Mouse (Mus musculus): ENCODE measurements around the gene Selenoo. TPM values are rescaled to one million over a fixed set of nuclear protein-coding genes. Genes with fewer than 3 reads are reported as not detected.
A peak's percentile ranks its signal among the peaks of the same experiment; 100 is the strongest.

Selenoo gene
- polyA plus RNA-seq, 1 experiment = 9.2 TPM

GRCm38 (mm10) chr15:89106976-89107375, 18.1 kb downstream of the Selenoo start:
- Histone ChIP-seq H3K27ac (ENCODE audit: insufficient read depth, low read length) (no peak overlapping the region), H3K9ac (ENCODE audit: low read depth, poor library complexity, severe bottlenecking) (no peak overlapping the region), H3K4me1 (ENCODE audit: control insufficient read depth, insufficient read depth, low read length) (no peaks in the 10 kb centered on the region), H3K4me3 (ENCODE audit: low read depth, low read length) (no peak overlapping the region), H3K27me3 (ENCODE audit: control insufficient read depth, insufficient read depth, low read length, poor library complexity, severe bottlenecking) (no peaks in the 10 kb centered on the region), H3K9me3 (replicated peaks; ENCODE audit: control insufficient read depth, insufficient read depth, low read length, poor library complexity, severe bottlenecking) (no peaks in the 10 kb centered on the region), H3K36me3 (ENCODE audit: control insufficient read depth, insufficient read depth, low read length, poor library complexity, severe bottlenecking) (peaks cover 36% of the 10 kb centered on the region)
- TF ChIP-seq POLR2A (IDR thresholded peaks at IDR 0.05; ENCODE audit: insufficient read depth, low read length) (no peak), EP300 (IDR thresholded peaks at IDR 0.05; ENCODE audit: insufficient read depth, low read depth, low read length) (no peak), CTCF (IDR thresholded peaks at IDR 0.05; ENCODE audit: low read depth, low read length) (no peak)

- Histone ChIP-seq H3K9me3 (replicated peaks; ENCODE audit: control insufficient read depth, insufficient read depth, low read length, poor library complexity, severe bottlenecking) (no peaks in the 10 kb centered on the region), H3K4me3 (ENCODE audit: low read depth, low read length) (no peak overlapping the region), H3K9ac (ENCODE audit: low read depth, poor library complexity, severe bottlenecking) (no peak overlapping the region), H3K4me1 (ENCODE audit: control insufficient read depth, insufficient read depth, low read length) (no peaks in the 10 kb centered on the region), H3K36me3 (ENCODE audit: control insufficient read depth, insufficient read depth, low read length, poor library complexity, severe bottlenecking) (peaks cover 30% of the 10 kb centered on the region), H3K27me3 (ENCODE audit: control insufficient read depth, insufficient read depth, low read length, poor library complexity, severe bottlenecking) (no peaks in the 10 kb centered on the region), H3K27ac (ENCODE audit: insufficient read depth, low read length) (no peak overlapping the region)
- peak; percentile 43 for TF ChIP-seq CTCF (IDR thresholded peaks at IDR 0.05; ENCODE audit: low read depth, low read length)
- no peak for TF ChIP-seq POLR2A (IDR thresholded peaks at IDR 0.05; ENCODE audit: insufficient read depth, low read length)
These were observed 21.3 kb downstream of the Selenoo start for GRCm38 (mm10) chr15:89110147-89110546.

- H3K27me3 ChIP-seq (ENCODE audit: control insufficient read depth, insufficient read depth, low read length, poor library complexity, severe bottlenecking) = no peaks in the 10 kb centered on the region
- H3K27ac ChIP-seq (ENCODE audit: insufficient read depth, low read length) = no peak overlapping the region
- no peaks in the 10 kb centered on the region for H3K4me1 ChIP-seq (ENCODE audit: control insufficient read depth, insufficient read depth, low read length)
- TF ChIP-seq POLR2A (IDR thresholded peaks at IDR 0.05; ENCODE audit: insufficient read depth, low read length) (no peak), CTCF (IDR thresholded peaks at IDR 0.05; ENCODE audit: low read depth, low read length) (no peak), EP300 (IDR thresholded peaks at IDR 0.05; ENCODE audit: insufficient read depth, low read depth, low read length) (no peak)
- no peaks in the 10 kb centered on the region for H3K9me3 ChIP-seq (replicated peaks; ENCODE audit: control insufficient read depth, insufficient read depth, low read length, poor library complexity, severe bottlenecking)
- H3K9ac ChIP-seq (ENCODE audit: low read depth, poor library complexity, severe bottlenecking) = no peak overlapping the region
- H3K4me3 ChIP-seq (ENCODE audit: low read depth, low read length) = no peak overlapping the region
- H3K36me3 ChIP-seq (ENCODE audit: control insufficient read depth, insufficient read depth, low read length, poor library complexity, severe bottlenecking) = peaks cover 20% of the 10 kb centered on the region; the same call in 1 of the 2 replicates
These were observed 29.1 kb downstream of the Selenoo start for GRCm38 (mm10) chr15:89118007-89118406.

GRCm38 (mm10) chr15:89122649-89123366, 33.9 kb downstream of the Selenoo start, which contains the start of gene Tubgcp6:
Gene Tubgcp6 (minus strand): TSS chr15:89123112.
- TF ChIP-seq POLR2A (IDR thresholded peaks at IDR 0.05; ENCODE audit: insufficient read depth, low read length) = no peak
- no peak for TF ChIP-seq CTCF (IDR thresholded peaks at IDR 0.05; ENCODE audit: low read depth, low read length)
- TF ChIP-seq EP300 (IDR thresholded peaks at IDR 0.05; ENCODE audit: insufficient read depth, low read depth, low read length) = no peak
- Histone ChIP-seq H3K4me1 (ENCODE audit: control insufficient read depth, insufficient read depth, low read length) (no peaks in the 10 kb centered on the region), H3K27ac (ENCODE audit: insufficient read depth, low read length) (peak within 1 kb of the TSS; percentile 10; the same call in 1 of the 2 replicates), H3K36me3 (ENCODE audit: control insufficient read depth, insufficient read depth, low read length, poor library complexity, severe bottlenecking) (peaks cover 3% of the 10 kb centered on the region; the same call in 1 of the 2 replicates), H3K9ac (ENCODE audit: low read depth, poor library complexity, severe bottlenecking) (peak within 1 kb of the TSS; percentile 73), H3K9me3 (replicated peaks; ENCODE audit: control insufficient read depth, insufficient read depth, low read length, poor library complexity, severe bottlenecking) (no peaks in the 10 kb centered on the region), H3K4me3 (ENCODE audit: low read depth, low read length) (peak within 1 kb of the TSS; percentile 88), H3K27me3 (ENCODE audit: control insufficient read depth, insufficient read depth, low read length, poor library complexity, severe bottlenecking) (no peaks in the 10 kb centered on the region)

GRCm38 (mm10) chr15:89123595-89123994, 34.7 kb downstream of the Selenoo start:
- Histone ChIP-seq H3K36me3 (ENCODE audit: control insufficient read depth, insufficient read depth, low read length, poor library complexity, severe bottlenecking) (peaks cover 2% of the 10 kb centered on the region; the same call in 1 of the 2 replicates), H3K27ac (ENCODE audit: insufficient read depth, low read length) (peak overlapping the region; percentile 10; the same call in 1 of the 2 replicates), H3K9ac (ENCODE audit: low read depth, poor library complexity, severe bottlenecking) (peak overlapping the region; percentile 73), H3K4me3 (ENCODE audit: low read depth, low read length) (peak overlapping the region; percentile 88), H3K9me3 (replicated peaks; ENCODE audit: control insufficient read depth, insufficient read depth, low read length, poor library complexity, severe bottlenecking) (no peaks in the 10 kb centered on the region), H3K27me3 (ENCODE audit: control insufficient read depth, insufficient read depth, low read length, poor library complexity, severe bottlenecking) (no peaks in the 10 kb centered on the region), H3K4me1 (ENCODE audit: control insufficient read depth, insufficient read depth, low read length) (no peaks in the 10 kb centered on the region)
- TF ChIP-seq POLR2A (IDR thresholded peaks at IDR 0.05; ENCODE audit: insufficient read depth, low read length) = no peak
- TF ChIP-seq CTCF (IDR thresholded peaks at IDR 0.05; ENCODE audit: low read depth, low read length) = peak; percentile 11

GRCm38 (mm10) chr15:89124312-89124711, 35.4 kb downstream of the Selenoo start:
- H3K9ac ChIP-seq (ENCODE audit: low read depth, poor library complexity, severe bottlenecking) = no peak overlapping the region
- no peak overlapping the region for H3K27ac ChIP-seq (ENCODE audit: insufficient read depth, low read length)
- H3K27me3 ChIP-seq (ENCODE audit: control insufficient read depth, insufficient read depth, low read length, poor library complexity, severe bottlenecking) = no peaks in the 10 kb centered on the region
- TF ChIP-seq POLR2A (IDR thresholded peaks at IDR 0.05; ENCODE audit: insufficient read depth, low read length) (no peak), CTCF (IDR thresholded peaks at IDR 0.05; ENCODE audit: low read depth, low read length) (no peak), EP300 (IDR thresholded peaks at IDR 0.05; ENCODE audit: insufficient read depth, low read depth, low read length) (no peak)
- no peaks in the 10 kb centered on the region for H3K9me3 ChIP-seq (replicated peaks; ENCODE audit: control insufficient read depth, insufficient read depth, low read length, poor library complexity, severe bottlenecking)
- peaks cover 2% of the 10 kb centered on the region for H3K4me1 ChIP-seq (ENCODE audit: control insufficient read depth, insufficient read depth, low read length)
- no peaks in the 10 kb centered on the region for H3K36me3 ChIP-seq (ENCODE audit: control insufficient read depth, insufficient read depth, low read length, poor library complexity, severe bottlenecking)
- no peak overlapping the region for H3K4me3 ChIP-seq (ENCODE audit: low read depth, low read length)

Data from ES-Bruce4 (cell line).